Mouse (Mus musculus) lung, postnatal 36 days (tissue): Measurements from ENCODE around the gene Plscr2.
"Not testable (repeated sequence)": the region's sequence is repeated elsewhere in the genome, so short reads cannot be mapped to it uniquely, and the experiment has no call there.

Source experiments
- DNase-seq: peaks from one replicate; pipeline ENCODE4 v3.0.0; 2022; ENCODE audit warnings: mixed read lengths

Plscr2 gene

GRCm38 (mm10) chr9:92273956-92274762, 1.2 kb upstream of the Plscr2 start:
- DNase-seq: no peak

- DNase-seq: no peak
Measured at GRCm38 (mm10) chr9:92276360-92276759, 958 bp downstream of the Plscr2 start.

GRCm38 (mm10) chr9:92280048-92280447, 4.6 kb downstream of the Plscr2 start:
- DNase-seq: no peak

GRCm38 (mm10) chr9:92282563-92283171, 7.3 kb downstream of the Plscr2 start:
- DNase-seq: no peak

- DNase-seq: no peak
Measured at GRCm38 (mm10) chr9:92289675-92290074, 14.3 kb downstream of the Plscr2 start.

GRCm38 (mm10) chr9:92292169-92292568, 16.8 kb downstream of the Plscr2 start:
- no peak for DNase-seq

- DNase-seq: no peak
Measured at GRCm38 (mm10) chr9:92292922-92293321, 17.5 kb downstream of the Plscr2 start.

- DNase-seq: no peak
Measured at GRCm38 (mm10) chr9:92293560-92294548, 18.5 kb downstream of the Plscr2 start.

- DNase-seq: no peak
Measured at GRCm38 (mm10) chr9:92298288-92298687, 22.9 kb downstream of the Plscr2 start.

GRCm38 (mm10) chr9:92301213-92301612, 25.8 kb downstream of the Plscr2 start:
- DNase-seq: no peak

- no peak for DNase-seq
Measured at GRCm38 (mm10) chr9:92305075-92305474, 29.7 kb downstream of the Plscr2 start.

GRCm38 (mm10) chr9:92305620-92306220, 30.3 kb downstream of the Plscr2 start:
- DNase-seq: no peak

GRCm38 (mm10) chr9:92309077-92309476, 33.7 kb downstream of the Plscr2 start, which contains the start of gene 1700057G04Rik:
1700057G04Rik (plus strand) TSS chr9:92309377.
- no peak for DNase-seq

- no peak for DNase-seq
Measured at GRCm38 (mm10) chr9:92316791-92317190, 41.4 kb downstream of the Plscr2 start.

- DNase-seq: not testable (repeated sequence)
Measured at GRCm38 (mm10) chr9:92325936-92326335, 50.5 kb downstream of the Plscr2 start.

- no peak for DNase-seq
Measured at GRCm38 (mm10) chr9:92326813-92327212, 51.4 kb downstream of the Plscr2 start.

GRCm38 (mm10) chr9:92331383-92331782, 56.0 kb downstream of the Plscr2 start:
- no peak for DNase-seq

- DNase-seq: no peak
Measured at GRCm38 (mm10) chr9:92334845-92335244, 59.4 kb downstream of the Plscr2 start.

GRCm38 (mm10) chr9:92335277-92335818, 59.9 kb downstream of the Plscr2 start:
- no peak for DNase-seq

- DNase-seq: no peak
Measured at GRCm38 (mm10) chr9:92337063-92337462, 61.7 kb downstream of the Plscr2 start.

GRCm38 (mm10) chr9:92337661-92338060, 62.3 kb downstream of the Plscr2 start:
- DNase-seq: no peak

- no peak for DNase-seq
Measured at GRCm38 (mm10) chr9:92338954-92339353, 63.6 kb downstream of the Plscr2 start.
